Mouse (Mus musculus) stomach, embryonic 14.5 days (tissue): Measurements from ENCODE around the gene Cyp4a32. TPM values are rescaled to one million over a fixed set of nuclear protein-coding genes. Genes with fewer than 3 reads are reported as not detected.
"Not testable (repeated sequence)": the region's sequence is repeated elsewhere in the genome, so short reads cannot be mapped to it uniquely, and the experiment has no call there.

Source experiments
- ATAC-seq: fragments of 200-750 bp; cut with Nextera tagmentation; 2 replicates; pipeline ENCODE4 v1.8.0; 2017; ENCODE audit warnings: low read depth, moderate TSS enrichment; ENCODE audit not compliant: insufficient number of reproducible peaks, insufficient read depth, low FRiP score
- H3K27ac ChIP-seq: fragments of 300-500 bp; sonication (generic); 2 replicates; pipeline ENCODE4 v1.5.1; 2014; ENCODE audit warnings: mild to moderate bottlenecking, low read length, moderate library complexity, mixed read lengths
- H3K27me3 ChIP-seq: fragments of 300-500 bp; sonication (generic); 2 replicates; pipeline ENCODE4 v1.6.1; 2014; ENCODE audit warnings: low read length, control low read depth, mixed read lengths; ENCODE audit not compliant: control insufficient read depth, insufficient read depth
- H3K36me3 ChIP-seq: fragments of 300-500 bp; sonication (generic); 2 replicates; pipeline ENCODE4 v1.6.1; 2014; ENCODE audit warnings: mild to moderate bottlenecking, control low read depth, low read length, moderate library complexity, mixed read lengths; ENCODE audit not compliant: control insufficient read depth, insufficient read depth
- H3K4me1 ChIP-seq: fragments of 300-500 bp; sonication (generic); 2 replicates; pipeline ENCODE4 v1.6.1; 2014; ENCODE audit warnings: low read length, control low read depth, mixed read lengths; ENCODE audit not compliant: control insufficient read depth, insufficient read depth
- H3K4me2 ChIP-seq: fragments of 300-500 bp; sonication (generic); replicated peaks from 2 replicates; pipeline ENCODE4 v1.6.1; 2014; ENCODE audit warnings: low read depth, low read length, control low read depth
- H3K4me3 ChIP-seq: fragments of 300-500 bp; sonication (generic); 2 replicates; pipeline ENCODE4 v1.5.1; 2014; ENCODE audit warnings: low read depth, low read length, control low read depth
- H3K9ac ChIP-seq: fragments of 300-500 bp; sonication (generic); replicated peaks from 2 replicates; pipeline ENCODE4 v1.6.1; 2014; ENCODE audit warnings: low read depth, mild to moderate bottlenecking, control low read depth, low read length, moderate library complexity, mixed read lengths
- H3K9me3 ChIP-seq: fragments of 300-500 bp; sonication (generic); 2 replicates; pipeline ENCODE4 v1.6.1; 2016; ENCODE audit warnings: low read depth, low read length, control low read depth; ENCODE audit not compliant: control insufficient read depth
- WGBS: fragments of 180-500 bp; shearing (Covaris S2); extraction: QIAGEN DNeasy Blood & Tissue Kit; methylation state at CpG from one replicate; pipeline ENCODE4 v1.1.7; 2014; 5-methylcytosine and 5-hydroxymethylcytosine counted together
- polyA plus RNA-seq: library from polyadenylated mRNA; unstranded; fragments of >200 nt; fragmentation: Nextera tagmentation; extraction: Ambion mirVana; gene quantifications from 2 replicates; pipeline ENCODE4 v1.2.1, GENCODE M21; 2014

The Cyp4a32 gene
- polyA plus RNA-seq, 1 experiment from 2014 or later, result not detected

DNA sequence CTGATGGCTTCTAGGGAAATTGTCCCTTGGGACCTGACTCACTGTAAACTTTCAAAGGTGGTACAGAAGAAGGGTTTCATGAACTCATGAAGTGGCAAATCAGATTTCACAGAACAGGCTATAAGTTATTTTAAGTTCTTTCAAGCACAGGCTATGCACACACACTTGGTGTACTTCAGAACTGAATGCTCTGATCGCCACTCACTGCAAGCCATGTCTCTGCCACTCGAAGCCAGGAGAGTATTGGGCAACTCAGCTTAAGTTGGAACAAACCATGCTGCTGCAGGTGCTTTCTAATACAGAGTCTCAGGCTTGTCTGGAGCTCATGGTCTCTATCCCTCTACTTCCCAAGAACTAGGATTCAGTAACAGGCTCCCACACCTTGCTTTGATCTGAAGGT is 25.0 kb upstream of the Cyp4a32 start:
- Histone ChIP-seq H3K9me3 (no peaks in the 10 kb centered on the region), H3K4me2 (no peak overlapping the region), H3K27me3 (no peaks in the 10 kb centered on the region), H3K4me1 (no peaks in the 10 kb centered on the region), H3K9ac (no peak overlapping the region), H3K4me3 (no peak overlapping the region), H3K36me3 (no peaks in the 10 kb centered on the region), H3K27ac (no peak overlapping the region)
- 83% methylated on average over 2 of the region's 2 CpGs for WGBS
- ATAC-seq, result no peak

DNA sequence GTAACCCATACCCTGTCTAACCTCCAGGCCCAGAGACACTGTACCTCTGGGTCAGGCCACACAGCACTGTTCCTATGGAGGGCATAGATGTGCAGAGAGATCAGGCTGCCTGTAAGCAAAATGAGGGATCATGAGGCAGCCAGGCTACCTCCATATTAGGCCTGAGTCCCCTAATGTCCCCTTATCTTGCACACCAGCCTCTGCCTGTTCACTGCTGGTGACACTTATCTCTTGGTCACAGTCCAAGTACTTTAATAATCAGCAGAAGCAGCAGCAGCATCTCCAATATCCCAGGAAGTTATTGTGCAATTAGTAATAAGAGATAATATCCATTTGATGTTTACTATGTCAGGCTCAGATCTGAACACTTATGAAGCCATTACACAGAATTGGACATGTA is 17.7 kb upstream of the Cyp4a32 start:
- H3K9ac ChIP-seq, result no peak overlapping the region
- no peak for ATAC-seq
- H3K27me3 ChIP-seq, result no peaks in the 10 kb centered on the region
- H3K4me3 ChIP-seq, result no peak overlapping the region
- no peaks in the 10 kb centered on the region for H3K4me1 ChIP-seq
- no peak overlapping the region for H3K4me2 ChIP-seq
- no peaks in the 10 kb centered on the region for H3K9me3 ChIP-seq
- H3K27ac ChIP-seq, result no peak overlapping the region
- H3K36me3 ChIP-seq, result no peaks in the 10 kb centered on the region

DNA sequence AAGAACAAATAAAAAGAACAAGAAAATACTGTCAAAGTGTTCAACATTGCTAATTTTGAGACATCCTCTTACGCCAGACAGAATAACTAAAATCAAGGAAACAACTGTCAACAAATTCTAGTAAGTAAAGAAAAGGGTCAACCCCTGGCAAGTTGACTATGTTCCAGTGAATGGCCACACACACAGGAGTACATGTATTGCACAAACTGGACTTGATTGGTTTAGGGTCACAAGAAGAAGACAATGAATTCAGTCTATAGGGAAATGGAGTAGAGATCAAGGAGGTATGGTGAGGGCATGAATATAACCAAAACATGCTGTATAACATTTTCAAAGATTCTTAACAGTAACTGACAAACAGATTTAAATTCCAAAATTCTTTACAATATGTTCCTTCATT is 4.4 kb upstream of the Cyp4a32 start:
- WGBS, result 86% methylated on average over 1 of the region's 1 CpGs
- no peaks in the 10 kb centered on the region for H3K9me3 ChIP-seq
- no peaks in the 10 kb centered on the region for H3K27me3 ChIP-seq
- H3K4me2 ChIP-seq, result no peak overlapping the region
- H3K4me3 ChIP-seq, result no peak overlapping the region
- no peak for ATAC-seq
- no peak overlapping the region for H3K27ac ChIP-seq
- no peak overlapping the region for H3K9ac ChIP-seq
- no peaks in the 10 kb centered on the region for H3K36me3 ChIP-seq
- H3K4me1 ChIP-seq, result no peaks in the 10 kb centered on the region

DNA sequence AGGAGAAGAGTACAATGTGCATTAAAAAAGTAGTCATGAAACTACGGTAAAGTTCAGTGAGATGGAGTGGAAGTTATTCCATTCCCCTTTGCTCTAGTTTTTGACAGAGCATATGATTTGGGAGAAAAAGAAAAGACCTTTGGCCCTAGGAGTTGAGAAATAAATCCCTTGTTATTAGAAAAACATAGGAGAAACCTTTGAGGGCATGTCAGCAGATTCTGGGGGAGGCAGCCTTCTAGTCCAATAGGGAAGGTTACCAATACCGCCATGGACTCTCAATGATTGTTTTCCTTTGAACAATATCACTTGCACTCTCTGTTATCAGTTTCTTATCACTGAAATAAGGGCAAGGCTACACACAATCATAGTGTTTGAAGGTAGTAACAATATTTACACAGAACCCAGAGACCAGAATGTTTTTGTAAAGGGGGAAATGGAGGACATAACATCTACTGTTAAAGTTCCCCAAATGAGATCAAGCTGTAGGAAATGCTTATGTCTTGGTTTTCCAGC is 3.9 kb upstream of the Cyp4a32 start:
- H3K9ac ChIP-seq, result no peak overlapping the region
- no peaks in the 10 kb centered on the region for H3K9me3 ChIP-seq
- H3K4me3 ChIP-seq, result no peak overlapping the region
- H3K36me3 ChIP-seq, result no peaks in the 10 kb centered on the region
- H3K27me3 ChIP-seq, result no peaks in the 10 kb centered on the region
- H3K4me1 ChIP-seq, result no peaks in the 10 kb centered on the region
- no peak overlapping the region for H3K27ac ChIP-seq
- WGBS, result 64% methylated on average over 2 of the region's 2 CpGs
- no peak overlapping the region for H3K4me2 ChIP-seq
- ATAC-seq, result peak; percentile 61; the same call in 1 of the 2 replicates

DNA sequence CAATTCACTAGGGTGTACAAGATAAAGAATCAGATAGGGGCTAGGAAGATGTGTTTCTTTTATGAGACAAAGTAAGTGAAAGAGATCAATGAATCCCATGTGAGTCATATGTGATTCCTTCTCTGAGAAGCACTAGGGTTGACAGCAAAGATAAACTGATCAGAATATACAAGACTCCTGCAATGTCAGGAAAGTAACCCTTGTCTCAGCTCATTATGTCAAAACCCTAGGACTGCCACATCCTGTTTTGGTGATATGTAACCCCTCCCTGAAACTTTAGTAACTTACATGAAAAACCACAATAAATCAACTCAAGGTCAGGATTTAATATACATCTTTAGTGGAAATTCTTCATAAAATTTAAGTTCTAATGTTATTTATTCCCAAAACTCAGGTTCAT is 13.2 kb downstream of the Cyp4a32 start:
- no peak for ATAC-seq
- Histone ChIP-seq H3K9ac (no peak overlapping the region), H3K27me3 (no peaks in the 10 kb centered on the region), H3K9me3 (no peaks in the 10 kb centered on the region), H3K4me3 (no peak overlapping the region), H3K36me3 (no peaks in the 10 kb centered on the region), H3K4me2 (no peak overlapping the region), H3K27ac (no peak overlapping the region), H3K4me1 (no peaks in the 10 kb centered on the region)

DNA sequence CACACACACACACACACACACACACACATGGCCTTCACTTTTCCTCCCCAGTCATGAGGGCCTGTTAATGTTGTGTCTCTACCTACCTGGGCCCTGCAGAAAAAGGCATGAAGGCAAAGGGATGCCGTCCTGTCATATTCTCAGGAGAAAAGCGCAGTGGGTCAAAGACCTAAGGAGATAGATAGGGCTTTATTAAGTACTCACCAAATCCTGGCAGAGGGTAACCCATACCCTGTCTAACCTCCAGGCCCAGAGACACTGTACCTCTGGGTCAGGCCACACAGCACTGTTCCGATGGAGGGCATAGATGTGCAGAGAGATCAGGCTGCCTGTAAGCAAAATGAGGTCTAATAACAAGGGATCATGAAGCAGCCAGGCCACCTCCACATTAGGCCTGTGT is 24.8 kb downstream of the Cyp4a32 start:
- not testable (repeated sequence) for H3K9ac ChIP-seq, H3K27ac ChIP-seq, H3K36me3 ChIP-seq, H3K9me3 ChIP-seq, H3K27me3 ChIP-seq, H3K4me2 ChIP-seq, ATAC-seq, H3K4me3 ChIP-seq, H3K4me1 ChIP-seq
- 93% methylated on average over 3 of the region's 3 CpGs for WGBS

DNA sequence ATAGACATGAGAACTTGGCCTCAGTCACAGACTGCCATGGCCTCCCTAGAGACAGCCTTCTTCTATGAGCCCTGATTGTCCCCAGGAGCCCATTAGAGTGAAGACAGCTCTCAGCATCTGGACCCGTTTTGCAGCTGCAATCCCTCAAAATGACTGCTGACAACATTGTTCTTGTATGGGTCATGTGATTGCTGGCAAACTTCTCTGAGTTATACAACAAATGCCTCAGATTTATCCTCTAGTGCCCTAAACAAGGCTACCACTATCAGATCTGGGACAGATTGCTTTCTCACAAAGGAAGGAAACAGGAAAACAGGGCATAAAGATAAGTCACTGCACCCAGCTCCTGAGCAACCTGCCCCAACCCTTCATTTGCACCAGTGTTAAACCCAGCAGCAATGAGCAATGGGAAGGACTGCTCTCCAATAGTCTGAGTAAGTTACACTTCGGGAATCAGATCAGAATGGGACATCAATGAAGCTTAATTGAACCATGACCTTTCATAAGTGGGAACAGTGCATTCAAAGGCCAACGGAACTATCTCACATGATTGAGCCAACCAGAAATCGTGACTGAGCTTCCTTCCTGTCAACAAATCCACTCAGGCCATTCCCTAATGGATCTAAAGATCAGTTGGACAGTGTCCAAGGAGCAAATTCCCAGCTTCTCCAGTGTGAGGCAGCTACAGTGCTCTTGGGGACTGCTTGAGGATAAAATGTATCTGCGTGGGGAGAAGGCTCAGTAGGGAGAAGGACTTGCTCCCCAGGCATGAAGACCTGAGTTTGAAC is 42.4 kb downstream of the Cyp4a32 start:
- Histone ChIP-seq H3K27me3 (no peaks in the 10 kb centered on the region), H3K4me1 (no peaks in the 10 kb centered on the region), H3K9ac (no peak overlapping the region), H3K4me2 (no peak overlapping the region), H3K36me3 (no peaks in the 10 kb centered on the region), H3K27ac (no peak overlapping the region), H3K9me3 (no peaks in the 10 kb centered on the region), H3K4me3 (no peak overlapping the region)
- WGBS, result 48% methylated on average over 5 of the region's 5 CpGs
- no peak for ATAC-seq

DNA sequence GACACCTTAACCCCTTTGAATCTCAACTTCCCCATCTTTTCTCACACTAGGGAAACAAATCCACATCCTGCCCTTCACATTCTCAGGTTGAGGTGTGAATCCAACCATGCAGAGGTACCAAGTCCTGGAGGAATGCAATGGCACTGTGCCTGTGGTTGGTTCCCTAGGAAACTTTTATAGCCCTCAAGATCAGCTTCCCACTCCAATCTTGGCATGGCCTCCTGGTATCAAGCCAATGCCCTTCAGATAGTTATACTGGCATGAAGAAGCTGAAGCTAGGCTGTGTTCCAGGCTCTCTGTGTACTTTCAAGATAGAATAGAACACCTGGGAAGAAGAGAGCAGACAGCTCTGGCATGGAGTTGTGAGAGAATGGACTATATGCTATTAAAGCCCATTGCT is 44.6 kb downstream of the Cyp4a32 start:
- Histone ChIP-seq H3K4me2 (no peak overlapping the region), H3K27ac (no peak overlapping the region), H3K36me3 (no peaks in the 10 kb centered on the region), H3K27me3 (no peaks in the 10 kb centered on the region), H3K4me3 (no peak overlapping the region), H3K4me1 (no peaks in the 10 kb centered on the region), H3K9ac (no peak overlapping the region), H3K9me3 (no peaks in the 10 kb centered on the region)
- no peak for ATAC-seq

DNA sequence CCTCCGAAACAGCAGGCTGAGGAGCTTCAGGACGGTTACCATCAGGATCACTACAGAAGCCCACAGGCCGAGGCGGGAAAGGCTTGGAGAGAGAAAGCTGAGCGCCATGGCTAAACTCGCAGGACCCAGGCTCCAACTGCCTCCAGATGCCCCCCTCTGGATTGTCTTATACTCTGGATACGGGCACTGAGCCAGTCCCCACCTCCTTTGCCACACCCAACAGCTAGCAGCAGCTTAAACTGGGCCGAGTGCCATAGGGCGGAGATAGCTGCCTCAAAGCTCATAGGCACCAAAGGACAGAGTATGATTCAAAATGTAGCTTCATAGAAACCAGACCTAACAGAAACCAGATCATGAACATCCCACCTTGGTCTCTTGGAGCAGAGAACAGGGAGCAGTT is 46.8 kb downstream of the Cyp4a32 start, which contains the start of gene Cyp4b1:
TSS of gene Cyp4b1 (minus strand) at position 144 of the 400 bp plus-strand sequence.
- no peak within 1 kb of the TSS for H3K4me3 ChIP-seq
- no peak within 1 kb of the TSS for H3K27ac ChIP-seq
- no peak within 1 kb of the TSS for H3K4me2 ChIP-seq
- H3K27me3 ChIP-seq, result no peaks in the 10 kb centered on the region
- WGBS, result 84% methylated on average over 9 of the region's 9 CpGs
- no peak within 1 kb of the TSS for H3K9ac ChIP-seq
- no peaks in the 10 kb centered on the region for H3K4me1 ChIP-seq
- H3K36me3 ChIP-seq, result no peaks in the 10 kb centered on the region
- H3K9me3 ChIP-seq, result no peaks in the 10 kb centered on the region
- ATAC-seq, result no peak
